Mouse (Mus musculus) adrenal gland, postnatal 36 days (tissue): ENCODE measurements at regions not wholly inside any gene's neighbourhood (a gene's known extent, or its start where the extent isn't known, plus 50 kb on each side); places are given as distances from the start of the nearest gene placed in this dataset.

Source experiments
- DNase-seq, 2 experiments: peaks; one replicate each; pipeline ENCODE4 v3.0.0; 2021; ENCODE audit warnings: mixed read lengths in 1 of 2

GRCm38 (mm10) chr4:31403976-31404375 is 559.9 kb upstream of the Map3k7 start:
- DNase-seq, result no peak

GRCm38 (mm10) chr4:31404840-31405714 is 558.8 kb upstream of the Map3k7 start:
- DNase-seq, result peak in 1 of 2 experiments; percentile 7

DNA sequence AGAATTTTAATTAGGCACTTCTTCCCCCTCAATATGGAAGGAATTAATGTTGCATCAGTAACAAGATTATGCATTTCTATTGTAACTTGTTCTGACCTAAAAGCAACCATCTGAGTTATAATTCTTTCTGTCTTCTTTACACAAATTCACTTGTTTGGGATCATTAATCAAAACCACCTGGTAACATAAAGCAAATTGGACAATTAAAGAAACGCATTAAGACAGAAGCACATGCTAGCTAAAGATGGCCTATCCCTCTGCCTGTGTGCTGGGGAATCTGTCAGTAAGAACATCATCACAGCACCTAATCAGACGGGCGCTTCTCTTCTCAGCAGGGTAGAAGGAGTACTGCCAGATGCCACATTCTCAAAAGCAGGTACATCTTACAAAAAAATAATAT is 553.7 kb upstream of the Map3k7 start:
- no peak for DNase-seq

DNA sequence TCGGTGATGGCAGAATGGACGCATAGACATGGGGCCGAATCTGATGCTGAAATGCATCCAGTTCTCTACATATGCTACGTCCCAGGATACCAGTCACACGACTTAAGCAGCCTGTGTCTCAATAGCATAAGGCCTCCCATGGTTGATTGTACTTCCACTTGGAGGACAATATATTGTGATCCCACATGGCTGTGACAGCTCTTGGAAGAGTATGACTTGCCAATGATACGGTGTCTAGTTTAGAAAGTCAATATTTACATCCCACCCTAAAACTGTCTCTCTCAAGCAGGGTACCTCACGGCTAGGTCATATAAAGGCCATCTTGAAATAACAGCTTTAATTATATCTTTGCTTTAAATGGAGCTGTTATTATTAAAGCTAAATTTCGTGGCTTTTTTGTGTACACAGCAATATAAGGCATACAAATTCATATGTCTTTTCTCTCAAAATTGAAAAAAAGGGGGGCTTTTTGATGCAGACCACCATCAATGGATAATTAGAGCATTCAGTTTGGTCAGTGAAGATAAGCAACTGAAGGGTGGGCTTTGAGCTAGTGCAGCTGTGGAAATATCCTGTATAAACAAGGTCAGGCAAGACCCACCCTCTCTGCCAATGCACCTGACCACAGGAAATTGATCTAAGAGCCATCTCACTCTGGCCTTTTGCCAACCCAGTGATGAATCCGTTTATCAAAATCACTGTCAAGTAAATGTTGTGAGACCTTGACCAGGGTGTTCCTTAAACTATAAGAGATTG is 551.9 kb upstream of the Map3k7 start:
- DNase-seq, result no peak

DNA sequence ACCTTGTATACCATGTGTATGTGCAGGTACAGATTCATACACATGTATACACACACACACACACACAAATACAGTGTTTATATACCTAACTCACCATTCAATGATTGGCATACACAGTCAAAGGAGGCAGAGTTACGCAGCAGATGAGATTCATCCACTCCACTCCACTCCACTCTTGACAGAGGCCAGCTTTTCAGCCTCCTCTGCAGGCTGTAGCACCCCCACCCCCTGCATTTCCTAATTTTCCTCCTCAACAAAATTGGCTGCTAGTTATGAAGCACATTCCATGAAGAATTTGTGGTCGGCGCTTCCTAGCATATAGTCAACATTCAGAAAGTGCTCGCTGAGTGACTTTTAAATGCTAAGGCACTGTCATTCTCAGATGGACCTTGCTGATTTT is 546.7 kb upstream of the Map3k7 start:
- no peak for DNase-seq

- DNase-seq, result peak; percentile 3 to 49
These were observed 544.7 kb upstream of the Map3k7 start for GRCm38 (mm10) chr4:31419240-31419639.

GRCm38 (mm10) chr4:31420167-31420566 is 543.7 kb upstream of the Map3k7 start:
- no peak for DNase-seq

GRCm38 (mm10) chr4:31421386-31421785 is 542.5 kb upstream of the Map3k7 start:
- DNase-seq, result no peak

DNA sequence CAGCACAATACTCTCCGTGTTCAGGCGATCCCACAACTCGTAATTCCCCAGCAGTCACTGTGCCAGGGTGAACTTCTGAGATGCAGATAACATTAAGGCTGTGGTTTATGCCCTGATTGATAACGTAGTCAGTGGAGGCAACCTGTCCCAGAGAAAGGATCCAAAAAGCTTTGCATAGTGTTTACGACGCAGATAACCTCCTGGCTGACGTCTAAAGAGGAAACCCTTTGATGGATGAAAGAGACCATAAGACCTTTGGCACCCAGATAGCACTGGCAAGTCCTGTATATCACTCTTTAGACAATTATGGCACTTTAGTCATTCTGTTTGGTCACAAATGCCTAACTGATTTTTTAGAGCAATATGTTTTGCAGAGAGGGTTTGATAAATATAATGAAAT is 538.8 kb upstream of the Map3k7 start:
- no peak for DNase-seq

- DNase-seq, result no peak
These were observed 538.2 kb upstream of the Map3k7 start for GRCm38 (mm10) chr4:31425716-31426115.

- DNase-seq, result no peak
These were observed 537.5 kb upstream of the Map3k7 start for GRCm38 (mm10) chr4:31426169-31427030.

- no peak for DNase-seq
These were observed 530.0 kb upstream of the Map3k7 start for GRCm38 (mm10) chr4:31433943-31434342.

- no peak for DNase-seq
These were observed 509.0 kb upstream of the Map3k7 start for GRCm38 (mm10) chr4:31454898-31455297.

DNA sequence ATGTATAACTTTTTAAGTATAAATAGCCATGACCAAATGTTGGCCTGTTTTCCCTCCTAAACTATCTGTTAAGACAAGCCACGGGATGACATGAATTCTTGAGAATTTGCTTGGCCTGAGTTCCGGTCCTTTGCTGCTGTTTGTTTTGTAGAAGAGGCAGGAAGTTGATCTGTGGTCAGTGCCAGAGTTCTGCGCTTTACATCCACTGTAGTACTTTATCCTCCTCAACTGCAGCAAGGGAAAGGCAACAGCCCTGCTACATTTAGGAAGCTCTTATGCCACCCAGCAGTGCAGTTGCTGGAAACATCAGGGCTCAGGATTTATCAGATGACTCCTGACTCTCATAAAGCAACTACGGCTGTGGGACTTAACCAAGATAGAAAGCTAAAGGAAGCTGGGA is 508.4 kb upstream of the Map3k7 start:
- no peak for DNase-seq

GRCm38 (mm10) chr4:31462456-31462855 is 501.4 kb upstream of the Map3k7 start:
- DNase-seq, result no peak

- no peak for DNase-seq
These were observed 500.7 kb upstream of the Map3k7 start for GRCm38 (mm10) chr4:31463130-31463698.

DNA sequence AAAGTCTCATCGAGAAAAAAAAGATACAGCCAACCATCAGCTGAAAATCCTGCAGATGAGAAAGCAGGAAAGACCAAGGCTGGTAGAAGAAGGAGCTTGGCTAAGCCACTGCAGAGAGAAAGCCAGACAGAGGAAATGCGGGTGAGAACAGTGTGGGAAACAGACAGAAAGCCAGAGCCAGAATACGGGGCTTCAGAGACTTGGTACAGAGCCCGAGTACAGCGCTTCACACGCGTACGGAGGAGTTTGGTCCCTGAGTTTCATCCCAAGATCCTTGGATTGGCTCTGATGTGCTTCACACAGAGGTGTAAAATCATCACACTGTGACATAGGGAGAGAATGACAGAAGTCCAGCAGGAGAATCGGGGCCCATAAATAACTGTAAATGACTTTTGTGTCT is 495.6 kb upstream of the Map3k7 start:
- no peak for DNase-seq

GRCm38 (mm10) chr4:31469803-31470202 is 494.1 kb upstream of the Map3k7 start:
- no peak for DNase-seq

DNA sequence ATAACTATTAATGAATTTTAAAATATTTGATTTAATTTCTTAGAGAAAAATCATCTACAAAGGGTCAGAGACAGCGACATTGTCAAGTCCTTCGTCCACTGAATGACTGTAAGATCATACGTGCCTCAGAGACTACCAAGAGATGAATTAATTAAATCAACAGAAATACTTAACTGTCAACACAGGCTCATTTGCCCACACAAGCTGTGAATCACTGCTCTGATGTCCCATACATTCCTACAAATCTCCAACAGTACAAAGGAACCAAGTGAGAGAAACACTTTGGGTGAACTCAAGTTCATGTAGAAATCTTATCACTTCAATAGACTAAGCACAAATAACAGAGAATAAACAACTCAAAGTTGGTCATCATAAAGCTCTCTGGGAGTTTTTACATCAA is 471.4 kb upstream of the Map3k7 start:
- no peak for DNase-seq

DNA sequence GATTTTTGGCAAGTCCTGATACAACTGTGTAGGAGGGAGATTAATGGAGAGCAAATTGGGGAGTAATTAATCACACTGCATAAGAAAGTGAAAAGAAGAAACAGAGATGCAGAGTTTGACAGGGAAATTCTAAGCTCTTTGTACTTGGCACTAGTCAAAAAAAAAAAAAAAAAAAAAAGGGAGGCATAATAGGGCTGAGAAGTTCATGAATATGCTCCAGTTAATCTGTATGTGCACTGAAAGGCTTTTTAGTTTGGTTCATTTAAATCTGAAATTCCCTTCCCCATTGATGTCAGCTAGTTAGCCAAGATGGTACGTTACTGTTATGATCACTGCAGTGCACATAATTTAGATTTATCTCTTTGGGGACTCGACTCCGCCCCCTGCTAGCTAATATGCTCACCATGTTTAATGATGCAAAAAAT is 470.8 kb upstream of the Map3k7 start:
- no peak for DNase-seq

DNA sequence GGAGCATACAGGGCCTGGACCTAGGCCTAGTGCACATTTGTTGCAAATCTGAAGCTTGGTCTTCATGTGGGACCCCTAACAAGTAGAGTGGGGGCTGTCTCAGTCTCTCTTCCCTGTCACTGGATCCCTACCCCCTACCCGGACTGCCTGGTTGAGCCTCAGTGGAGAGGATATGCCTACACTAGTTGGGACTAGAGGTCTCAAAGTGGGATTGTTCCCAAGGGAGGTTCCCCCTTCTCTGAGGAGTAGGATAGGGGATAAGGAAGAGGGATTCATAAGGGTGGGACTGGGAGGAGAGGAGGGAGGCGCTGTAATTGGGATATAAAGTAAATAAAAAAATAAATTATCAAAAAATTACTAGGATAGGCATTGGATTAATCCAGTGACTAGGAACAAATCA is 464.0 kb upstream of the Map3k7 start:
- DNase-seq, result no peak

- no peak for DNase-seq
These were observed 463.5 kb upstream of the Map3k7 start for GRCm38 (mm10) chr4:31500432-31500831.
